Mouse (Mus musculus): ENCODE results near the gene Cisd3. TPM values are rescaled to one million over a fixed set of nuclear protein-coding genes. Genes with fewer than 3 reads are reported as not detected.
"Not testable (repeated sequence)": the region's sequence is repeated elsewhere in the genome, so short reads cannot be mapped to it uniquely, and the experiment has no call there.

Cisd3 gene
- polyA plus RNA-seq (2014; fragmentation: Nextera tagmentation; extraction: Ambion mirVana): 52.6 and 63.2 TPM in 2 replicates

- H3K36me3 ChIP-seq (ENCODE audit: control insufficient read depth, insufficient read depth, low read length): peaks cover 48% of the 10 kb centered on the region
- no peaks in the 10 kb centered on the region for H3K9me3 ChIP-seq (ENCODE audit: control insufficient read depth, low read length)
- H3K4me2 ChIP-seq (ENCODE audit: low read length): peak within 1 kb of the TSS; percentile 73
- H3K27me3 ChIP-seq (ENCODE audit: control insufficient read depth, insufficient read depth, low read length): no peaks in the 10 kb centered on the region
- H3K27ac ChIP-seq (replicated peaks in 1 of 2; ENCODE audit: control insufficient read depth in 1 of 2, insufficient read depth in 1 of 2, low read depth in 2 of 2, low read length in 2 of 2): peak within 1 kb of the TSS; percentile 48 to 58
- peaks cover 11 to 12% of the 10 kb centered on the region in 2 experiments for H3K4me1 ChIP-seq (ENCODE audit: control insufficient read depth in 2 of 2, insufficient read depth in 2 of 2, low read length in 2 of 2)
- H3K4me3 ChIP-seq (ENCODE audit: control insufficient read depth in 1 of 2, insufficient read depth in 1 of 2, low read depth in 1 of 2, low read length in 2 of 2): peak within 1 kb of the TSS; percentile 34 to 39
- peak; percentile 84 for ATAC-seq (ENCODE audit: insufficient number of reproducible peaks, insufficient read depth, low FRiP score, low read depth)
- WGBS: under 1% methylated on average over 43 of the region's 43 CpGs
- peak within 1 kb of the TSS; percentile 70 for H3K9ac ChIP-seq (ENCODE audit: low read length)
These were observed at the start of gene Cisd3 for GRCm38 (mm10) chr11:97685613-97686321. Cisd3 (plus strand) TSS chr11:97685826.

- Histone ChIP-seq H3K27ac (replicated peaks in 1 of 2; ENCODE audit: control insufficient read depth in 1 of 2, insufficient read depth in 1 of 2, low read depth in 2 of 2, low read length in 2 of 2) (no peak overlapping the region), H3K9me3 (ENCODE audit: control insufficient read depth, low read length) (no peaks in the 10 kb centered on the region; the same call in 1 of the 2 replicates), H3K9ac (ENCODE audit: low read length) (no peak overlapping the region), H3K4me1 (ENCODE audit: control insufficient read depth in 2 of 2, insufficient read depth in 2 of 2, low read length in 2 of 2) (no peaks in the 10 kb centered on the region), H3K27me3 (ENCODE audit: control insufficient read depth, insufficient read depth, low read length) (no peaks in the 10 kb centered on the region), H3K4me3 (ENCODE audit: control insufficient read depth in 1 of 2, insufficient read depth in 1 of 2, low read depth in 1 of 2, low read length in 2 of 2) (no peak overlapping the region), H3K36me3 (ENCODE audit: control insufficient read depth, insufficient read depth, low read length) (no peaks in the 10 kb centered on the region), H3K4me2 (ENCODE audit: low read length) (no peak overlapping the region)
- 49% methylated on average over 8 of the region's 8 CpGs for WGBS
- no peak for ATAC-seq (ENCODE audit: insufficient number of reproducible peaks, insufficient read depth, low FRiP score, low read depth)
These were observed 44.0 kb upstream of the Cisd3 start for GRCm38 (mm10) chr11:97641668-97642067.

- no peak overlapping the region for H3K27ac ChIP-seq (replicated peaks in 1 of 2; ENCODE audit: control insufficient read depth in 1 of 2, insufficient read depth in 1 of 2, low read depth in 2 of 2, low read length in 2 of 2)
- no peaks in the 10 kb centered on the region for H3K27me3 ChIP-seq (ENCODE audit: control insufficient read depth, insufficient read depth, low read length)
- no peaks in the 10 kb centered on the region for H3K36me3 ChIP-seq (ENCODE audit: control insufficient read depth, insufficient read depth, low read length)
- no peaks in the 10 kb centered on the region for H3K4me1 ChIP-seq (ENCODE audit: control insufficient read depth in 2 of 2, insufficient read depth in 2 of 2, low read length in 2 of 2)
- H3K4me2 ChIP-seq (ENCODE audit: low read length): no peak overlapping the region
- no peak for ATAC-seq (ENCODE audit: insufficient number of reproducible peaks, insufficient read depth, low FRiP score, low read depth)
- H3K4me3 ChIP-seq (ENCODE audit: control insufficient read depth in 1 of 2, insufficient read depth in 1 of 2, low read depth in 1 of 2, low read length in 2 of 2): no peak overlapping the region
- H3K9ac ChIP-seq (ENCODE audit: low read length): no peak overlapping the region
- WGBS: 51% methylated on average over 2 of the region's 2 CpGs
- no peaks in the 10 kb centered on the region; the same call in 1 of the 2 replicates for H3K9me3 ChIP-seq (ENCODE audit: control insufficient read depth, low read length)
These were observed 42.9 kb upstream of the Cisd3 start for GRCm38 (mm10) chr11:97642746-97643145.

- Histone ChIP-seq H3K4me1 (ENCODE audit: control insufficient read depth in 2 of 2, insufficient read depth in 2 of 2, low read length in 2 of 2) (no peaks in the 10 kb centered on the region), H3K9ac (ENCODE audit: low read length) (no peak overlapping the region), H3K27ac (replicated peaks in 1 of 2; ENCODE audit: control insufficient read depth in 1 of 2, insufficient read depth in 1 of 2, low read depth in 2 of 2, low read length in 2 of 2) (no peak overlapping the region), H3K4me3 (ENCODE audit: control insufficient read depth in 1 of 2, insufficient read depth in 1 of 2, low read depth in 1 of 2, low read length in 2 of 2) (no peak overlapping the region), H3K4me2 (ENCODE audit: low read length) (no peak overlapping the region), H3K36me3 (ENCODE audit: control insufficient read depth, insufficient read depth, low read length) (no peaks in the 10 kb centered on the region), H3K9me3 (ENCODE audit: control insufficient read depth, low read length) (no peaks in the 10 kb centered on the region; the same call in 1 of the 2 replicates), H3K27me3 (ENCODE audit: control insufficient read depth, insufficient read depth, low read length) (no peaks in the 10 kb centered on the region)
- no peak for ATAC-seq (ENCODE audit: insufficient number of reproducible peaks, insufficient read depth, low FRiP score, low read depth)
- WGBS: 68% methylated on average over 8 of the region's 8 CpGs
These were observed 42.1 kb upstream of the Cisd3 start for GRCm38 (mm10) chr11:97643380-97644055.

GRCm38 (mm10) chr11:97644834-97645233, 40.8 kb upstream of the Cisd3 start:
- Histone ChIP-seq H3K4me1 (ENCODE audit: control insufficient read depth in 2 of 2, insufficient read depth in 2 of 2, low read length in 2 of 2) (no peaks in the 10 kb centered on the region), H3K27ac (replicated peaks in 1 of 2; ENCODE audit: control insufficient read depth in 1 of 2, insufficient read depth in 1 of 2, low read depth in 2 of 2, low read length in 2 of 2) (no peak overlapping the region), H3K36me3 (ENCODE audit: control insufficient read depth, insufficient read depth, low read length) (no peaks in the 10 kb centered on the region), H3K9me3 (ENCODE audit: control insufficient read depth, low read length) (no peaks in the 10 kb centered on the region; the same call in 1 of the 2 replicates), H3K4me2 (ENCODE audit: low read length) (no peak overlapping the region), H3K4me3 (ENCODE audit: control insufficient read depth in 1 of 2, insufficient read depth in 1 of 2, low read depth in 1 of 2, low read length in 2 of 2) (no peak overlapping the region), H3K27me3 (ENCODE audit: control insufficient read depth, insufficient read depth, low read length) (no peaks in the 10 kb centered on the region), H3K9ac (ENCODE audit: low read length) (no peak overlapping the region)
- ATAC-seq (ENCODE audit: insufficient number of reproducible peaks, insufficient read depth, low FRiP score, low read depth): no peak
- WGBS: 2% methylated on average over 6 of the region's 6 CpGs

- H3K36me3 ChIP-seq (ENCODE audit: control insufficient read depth, insufficient read depth, low read length); H3K9ac ChIP-seq (ENCODE audit: low read length); H3K4me3 ChIP-seq (ENCODE audit: control insufficient read depth in 1 of 2, insufficient read depth in 1 of 2, low read depth in 1 of 2, low read length in 2 of 2); H3K4me1 ChIP-seq (ENCODE audit: control insufficient read depth in 2 of 2, insufficient read depth in 2 of 2, low read length in 2 of 2); H3K27ac ChIP-seq (replicated peaks in 1 of 2; ENCODE audit: control insufficient read depth in 1 of 2, insufficient read depth in 1 of 2, low read depth in 2 of 2, low read length in 2 of 2); H3K4me2 ChIP-seq (ENCODE audit: low read length); H3K27me3 ChIP-seq (ENCODE audit: control insufficient read depth, insufficient read depth, low read length); ATAC-seq (ENCODE audit: insufficient number of reproducible peaks, insufficient read depth, low FRiP score, low read depth); H3K9me3 ChIP-seq (ENCODE audit: control insufficient read depth, low read length): not testable (repeated sequence)
- 91% methylated on average over 3 of the region's 4 CpGs for WGBS
These were observed 37.1 kb upstream of the Cisd3 start for GRCm38 (mm10) chr11:97648541-97648940.

- no peaks in the 10 kb centered on the region for H3K27me3 ChIP-seq (ENCODE audit: control insufficient read depth, insufficient read depth, low read length)
- H3K9me3 ChIP-seq (ENCODE audit: control insufficient read depth, low read length): no peaks in the 10 kb centered on the region
- H3K27ac ChIP-seq (replicated peaks in 1 of 2; ENCODE audit: control insufficient read depth in 1 of 2, insufficient read depth in 1 of 2, low read depth in 2 of 2, low read length in 2 of 2): no peak overlapping the region
- no peak overlapping the region for H3K9ac ChIP-seq (ENCODE audit: low read length)
- no peak overlapping the region for H3K4me3 ChIP-seq (ENCODE audit: control insufficient read depth in 1 of 2, insufficient read depth in 1 of 2, low read depth in 1 of 2, low read length in 2 of 2)
- H3K4me2 ChIP-seq (ENCODE audit: low read length): no peak overlapping the region
- WGBS: 52% methylated on average over 5 of the region's 5 CpGs
- no peak for ATAC-seq (ENCODE audit: insufficient number of reproducible peaks, insufficient read depth, low FRiP score, low read depth)
- no peaks in the 10 kb centered on the region for H3K4me1 ChIP-seq (ENCODE audit: control insufficient read depth in 2 of 2, insufficient read depth in 2 of 2, low read length in 2 of 2)
- H3K36me3 ChIP-seq (ENCODE audit: control insufficient read depth, insufficient read depth, low read length): no peaks in the 10 kb centered on the region
These were observed 35.3 kb upstream of the Cisd3 start for GRCm38 (mm10) chr11:97650341-97650740.

Measured in heart, embryonic 14.5 days (tissue).